Mouse (Mus musculus): ENCODE results near the gene Gm4181.
"Not testable (repeated sequence)": the region's sequence is repeated elsewhere in the genome, so short reads cannot be mapped to it uniquely, and the experiment has no call there.

Gm4181 gene
- long read RNA-seq, experiment 1, result 0 reads
- long read RNA-seq, experiment 2, result 0 reads

GRCm38 (mm10) chr14:51635566-51635965 lies at the start of gene Gm4181:
Gene Gm4181 (minus strand): TSS chr14:51635666.
- intact Hi-C loops (cut with DNase I), result not testable (repeated sequence)

GRCm38 (mm10) chr14:51677269-51677668 lies 41.8 kb upstream of the Gm4181 start:
- intact Hi-C loops (cut with DNase I), result no loop called here

GRCm38 (mm10) chr14:51632426-51632825 lies 3.0 kb downstream of the Gm4181 start:
- intact Hi-C loops (cut with DNase I), result not testable (repeated sequence)

GRCm38 (mm10) chr14:51611210-51611609 lies 24.3 kb downstream of the Gm4181 start, which contains the start of gene Gm17078:
Gene Gm17078 (minus strand): TSS chr14:51611310.
- intact Hi-C loops (cut with DNase I), result no loop called here

- intact Hi-C loops (cut with DNase I), result not testable (repeated sequence)
Observed at GRCm38 (mm10) chr14:51592039-51592438, 43.4 kb downstream of the Gm4181 start, which contains the start of gene Gm17174. Gene Gm17174 (minus strand): TSS chr14:51592139.

All from adrenal gland (tissue).